Mouse (Mus musculus) cerebellum, adult 9-11 months (tissue): ENCODE data around the gene Gm49383.
A peak's percentile ranks its signal among the peaks of the same experiment; 100 is the strongest.
"Not testable (repeated sequence)": the region's sequence is repeated elsewhere in the genome, so short reads cannot be mapped to it uniquely, and the experiment has no call there.

Source experiments
- DNase-seq: peaks from one replicate; pipeline ENCODE4 v3.0.0; 2022

Gene Gm49383

GRCm38 (mm10) chr12:69163586-69163985 is 33.3 kb downstream of the Gm49383 start:
- DNase-seq: not testable (repeated sequence)

- DNase-seq: peak; percentile 34
Observed at GRCm38 (mm10) chr12:69160677-69161076, 36.2 kb downstream of the Gm49383 start.

GRCm38 (mm10) chr12:69159578-69159940 is 37.3 kb downstream of the Gm49383 start:
- DNase-seq: no peak

GRCm38 (mm10) chr12:69158765-69159577 is 37.9 kb downstream of the Gm49383 start, which contains the start of gene Rps29:
Rps29 (minus strand) TSS chr12:69159186.
- DNase-seq: peak; percentile 99

GRCm38 (mm10) chr12:69158366-69158764 is 38.5 kb downstream of the Gm49383 start:
- no peak for DNase-seq

- DNase-seq: no peak
Observed at GRCm38 (mm10) chr12:69157107-69157506, 39.8 kb downstream of the Gm49383 start.

GRCm38 (mm10) chr12:69156436-69156835 is 40.5 kb downstream of the Gm49383 start:
- no peak for DNase-seq

- no peak for DNase-seq
Observed at GRCm38 (mm10) chr12:69155923-69156322, 41.0 kb downstream of the Gm49383 start.

- no peak for DNase-seq
Observed at GRCm38 (mm10) chr12:69150049-69150448, 46.9 kb downstream of the Gm49383 start.

GRCm38 (mm10) chr12:69147166-69147735 is 49.7 kb downstream of the Gm49383 start:
- DNase-seq: no peak

GRCm38 (mm10) chr12:69143460-69143859 is 53.4 kb downstream of the Gm49383 start:
- no peak for DNase-seq

- DNase-seq: no peak
Observed at GRCm38 (mm10) chr12:69139841-69140240, 57.1 kb downstream of the Gm49383 start.

- no peak for DNase-seq
Observed at GRCm38 (mm10) chr12:69139201-69139600, 57.7 kb downstream of the Gm49383 start.
